Mouse (Mus musculus) cerebellum, adult 9-10 months (tissue): ENCODE data around the gene Entpd6.

Experiments used
- DNase-seq: peaks from one replicate; pipeline ENCODE4 v3.0.0; 2022

The Entpd6 gene

GRCm38 (mm10) chr2:150787234-150787771 is 38.5 kb downstream of the Entpd6 start:
- peak; percentile 44 for DNase-seq

- DNase-seq = peak; percentile 94
Observed at GRCm38 (mm10) chr2:150788768-150789550, 40.1 kb downstream of the Entpd6 start.

GRCm38 (mm10) chr2:150793320-150793719 is 44.5 kb downstream of the Entpd6 start:
- no peak for DNase-seq

- no peak for DNase-seq
Observed at GRCm38 (mm10) chr2:150798084-150798483, 49.2 kb downstream of the Entpd6 start.

GRCm38 (mm10) chr2:150800616-150801015 is 51.8 kb downstream of the Entpd6 start:
- DNase-seq = no peak

GRCm38 (mm10) chr2:150803035-150803434 is 54.2 kb downstream of the Entpd6 start:
- no peak for DNase-seq

GRCm38 (mm10) chr2:150808381-150808780 is 59.5 kb downstream of the Entpd6 start:
- DNase-seq = no peak

GRCm38 (mm10) chr2:150808812-150809211 is 60.0 kb downstream of the Entpd6 start:
- no peak for DNase-seq

- DNase-seq = no peak
Observed at GRCm38 (mm10) chr2:150810603-150811002, 61.8 kb downstream of the Entpd6 start.

- no peak for DNase-seq
Observed at GRCm38 (mm10) chr2:150812816-150813215, 64.0 kb downstream of the Entpd6 start.

GRCm38 (mm10) chr2:150816676-150817402 is 68.0 kb downstream of the Entpd6 start:
- peak; percentile 76 for DNase-seq

GRCm38 (mm10) chr2:150818742-150819141 is 69.9 kb downstream of the Entpd6 start:
- no peak for DNase-seq

GRCm38 (mm10) chr2:150820720-150821119 is 71.9 kb downstream of the Entpd6 start:
- DNase-seq = no peak
